Mouse (Mus musculus) bone marrow, adult 2 months (tissue): ENCODE measurements around the gene Bicra.

Experiments used
- CTCF ChIP-seq: fragments of 200-500 bp; IDR thresholded peaks from 2 replicates; pipeline ENCODE4 v1.5.1; 2011; ENCODE audit warnings: low read length, control low read depth; ENCODE audit not compliant: control insufficient read depth, insufficient read depth
- POLR2A ChIP-seq: fragments of 200-500 bp; IDR thresholded peaks from 2 replicates; pipeline ENCODE4 v1.6.1; 2011; ENCODE audit warnings: low read depth, mild to moderate bottlenecking, control low read depth, low read length, borderline replicate concordance; ENCODE audit not compliant: control insufficient read depth

- TF ChIP-seq CTCF (no peak), POLR2A (no peak)
Observed at GRCm38 (mm10) chr7:15931635-15932034, 116.1 kb downstream of the Bicra start.
